Mouse (Mus musculus) heart, embryonic 16.5 days (tissue): ENCODE measurements around the gene Chsy1. TPM values are rescaled to one million over a fixed set of nuclear protein-coding genes. Genes with fewer than 3 reads are reported as not detected.

Experiments
- ATAC-seq: fragments of 200-750 bp; cut with Nextera tagmentation; replicated peaks from 2 replicates; pipeline ENCODE4 v1.8.0; 2017; ENCODE audit warnings: moderate number of reproducible peaks; ENCODE audit not compliant: insufficient read depth, low FRiP score; ENCODE audit errors: extremely low read depth
- H3K27ac ChIP-seq: fragments of 300-500 bp; sonication (generic); 2 replicates; pipeline ENCODE4 v1.5.1; 2014; ENCODE audit warnings: mild to moderate bottlenecking, low read length, control low read depth, moderate library complexity
- H3K27me3 ChIP-seq: fragments of 300-500 bp; sonication (generic); 2 replicates; pipeline ENCODE4 v1.6.1; 2014; ENCODE audit warnings: low read length, mixed read lengths; ENCODE audit not compliant: control insufficient read depth, insufficient read depth
- H3K36me3 ChIP-seq: fragments of 300-500 bp; sonication (generic); 2 replicates; pipeline ENCODE4 v1.6.1; 2014; ENCODE audit not compliant: control insufficient read depth, insufficient read depth
- H3K4me1 ChIP-seq: fragments of 300-500 bp; sonication (generic); 2 replicates; pipeline ENCODE4 v1.6.1; 2014; ENCODE audit warnings: low read length, mixed read lengths; ENCODE audit not compliant: control insufficient read depth, insufficient read depth
- H3K4me2 ChIP-seq: fragments of 300-500 bp; sonication (generic); 2 replicates; pipeline ENCODE4 v1.6.1; 2014; ENCODE audit warnings: low read depth, mild to moderate bottlenecking, control low read depth, low read length
- H3K4me3 ChIP-seq: fragments of 300-500 bp; sonication (generic); 2 replicates; pipeline ENCODE4 v1.5.1; 2014; ENCODE audit warnings: mild to moderate bottlenecking, control low read depth, low read length
- H3K9ac ChIP-seq: fragments of 300-500 bp; sonication (generic); 2 replicates; pipeline ENCODE4 v1.6.1; 2014; ENCODE audit warnings: low read length, control low read depth
- H3K9me3 ChIP-seq: fragments of 300-500 bp; sonication (generic); replicated peaks from 2 replicates; pipeline ENCODE4 v1.6.1; 2016; ENCODE audit warnings: low read length; ENCODE audit not compliant: control insufficient read depth
- WGBS: fragments of 180-500 bp; shearing (Covaris S2); extraction: QIAGEN DNeasy Blood & Tissue Kit; methylation state at CpG from one replicate; pipeline ENCODE4 v1.1.7; 2014; 5-methylcytosine and 5-hydroxymethylcytosine counted together
- polyA plus RNA-seq: library from polyadenylated mRNA; unstranded; fragments of >200 nt; fragmentation: Nextera tagmentation; extraction: Ambion mirVana; gene quantifications from 2 replicates; pipeline ENCODE4 v1.2.1, GENCODE M21; 2015

Gene Chsy1
- polyA plus RNA-seq, 1 experiment from 2014 or later, result 10.8 TPM

DNA sequence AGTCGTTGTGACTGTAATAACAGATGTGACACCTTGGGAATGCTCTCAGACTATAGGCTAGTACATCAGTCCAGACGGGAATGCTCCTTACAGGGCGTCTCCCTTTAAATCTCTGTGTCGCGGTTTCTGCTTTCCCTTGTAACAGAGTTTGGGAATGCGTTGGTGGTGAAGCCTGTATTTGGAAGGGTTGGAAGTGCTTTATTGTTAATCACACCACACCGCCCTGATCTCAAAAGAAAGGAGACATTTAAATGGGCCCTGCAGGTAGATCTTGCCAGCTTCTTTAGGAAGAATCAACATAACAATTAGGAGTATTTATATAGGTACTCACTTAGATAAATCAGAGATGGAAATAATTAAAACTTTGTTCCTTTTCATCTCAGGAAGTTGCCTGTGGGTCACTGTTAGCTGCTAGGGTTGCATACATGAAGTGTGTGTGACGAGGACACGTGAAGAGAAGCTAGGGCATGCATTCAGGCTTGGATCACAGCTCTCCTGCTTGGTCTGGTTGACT lies 49.4 kb downstream of the Chsy1 start:
- Histone ChIP-seq H3K36me3 (no peaks in the 10 kb centered on the region), H3K4me2 (no peak overlapping the region), H3K27me3 (no peaks in the 10 kb centered on the region), H3K9me3 (no peaks in the 10 kb centered on the region), H3K4me3 (no peak overlapping the region), H3K4me1 (peaks cover 45% of the 10 kb centered on the region), H3K27ac (no peak overlapping the region), H3K9ac (no peak overlapping the region)
- ATAC-seq, result no peak
- 76% methylated on average over 9 of the region's 9 CpGs for WGBS

DNA sequence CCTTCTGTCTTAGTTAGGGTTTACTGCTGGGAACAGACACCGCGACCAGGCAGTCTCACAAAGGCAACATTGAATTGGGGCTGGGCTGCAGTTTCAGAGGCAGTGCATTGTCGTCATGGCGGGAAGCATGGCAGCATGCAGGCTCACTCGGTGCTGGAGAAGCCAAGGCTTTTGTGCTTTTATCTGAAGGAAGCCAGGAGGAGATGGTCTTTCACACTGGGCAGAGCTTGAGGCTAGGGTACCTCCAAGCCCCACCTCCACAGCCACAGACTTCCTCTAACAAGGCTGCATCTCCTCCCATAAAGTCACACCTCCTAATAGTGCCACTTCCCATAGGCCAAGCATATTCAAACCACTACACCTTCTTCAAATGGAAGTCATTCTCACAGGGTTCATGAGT lies 50.6 kb downstream of the Chsy1 start:
- H3K27me3 ChIP-seq, result no peaks in the 10 kb centered on the region
- WGBS, result 66% methylated on average over 5 of the region's 5 CpGs
- H3K9ac ChIP-seq, result no peak overlapping the region
- no peaks in the 10 kb centered on the region for H3K9me3 ChIP-seq
- H3K4me3 ChIP-seq, result no peak overlapping the region
- no peak for ATAC-seq
- H3K4me2 ChIP-seq, result no peak overlapping the region
- H3K36me3 ChIP-seq, result no peaks in the 10 kb centered on the region
- no peak overlapping the region for H3K27ac ChIP-seq
- H3K4me1 ChIP-seq, result peaks cover 49% of the 10 kb centered on the region

DNA sequence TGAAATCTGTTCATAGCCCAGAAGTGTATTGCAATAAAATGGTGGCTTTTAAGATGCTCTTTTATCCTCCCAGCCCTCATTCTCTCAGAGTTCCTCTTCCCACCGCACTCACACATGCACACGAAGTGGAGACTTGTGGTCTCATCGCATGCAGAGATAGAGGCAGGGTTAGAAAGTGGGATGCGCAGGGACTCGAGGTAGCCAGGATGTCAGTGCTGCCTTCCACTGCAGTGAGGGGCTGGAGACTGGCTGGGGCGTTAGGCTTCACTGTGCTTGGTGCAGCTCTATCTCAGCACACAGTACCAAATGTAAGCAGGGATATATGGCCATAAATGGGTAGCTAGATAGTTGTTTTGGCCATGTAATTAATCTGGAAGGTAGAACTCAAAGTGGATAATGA lies 52.5 kb downstream of the Chsy1 start:
- 80% methylated on average over 6 of the region's 6 CpGs for WGBS
- no peak for ATAC-seq
- H3K4me1 ChIP-seq, result peaks cover 40% of the 10 kb centered on the region

DNA sequence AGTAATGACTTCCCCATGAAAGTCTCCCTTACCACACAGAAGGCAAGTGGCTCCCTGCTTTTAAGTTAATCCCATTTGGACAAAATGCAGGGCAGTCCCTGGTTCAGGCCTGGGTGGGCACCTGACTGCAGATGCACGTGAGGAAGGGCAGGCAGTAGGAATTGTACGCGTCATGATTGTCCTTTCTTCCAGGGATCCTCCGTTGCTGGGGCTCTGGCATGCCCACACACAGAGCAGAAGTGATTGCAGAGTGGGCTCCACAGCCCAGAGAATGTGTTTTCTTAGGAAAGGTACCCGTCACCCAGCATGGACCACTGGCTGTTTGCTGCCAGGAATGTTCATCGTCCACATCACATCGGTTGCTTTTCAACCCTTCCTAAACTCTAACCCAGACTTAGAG lies 53.2 kb downstream of the Chsy1 start:
- ATAC-seq, result no peak
- Histone ChIP-seq H3K4me1 (peaks cover 33% of the 10 kb centered on the region), H3K9ac (no peak overlapping the region), H3K36me3 (0 out of 2 replicates have a peak, but pooled peaks cover under 1% of the 10 kb centered on the region), H3K9me3 (no peaks in the 10 kb centered on the region), H3K27me3 (no peaks in the 10 kb centered on the region), H3K4me3 (no peak overlapping the region), H3K27ac (no peak overlapping the region), H3K4me2 (no peak overlapping the region)
- 83% methylated on average over 7 of the region's 7 CpGs for WGBS

More for the DNA sequence above, 52.5 kb downstream of the Chsy1 start:
- Histone ChIP-seq H3K4me3 (no peak overlapping the region), H3K27me3 (no peaks in the 10 kb centered on the region), H3K9me3 (no peaks in the 10 kb centered on the region), H3K9ac (no peak overlapping the region), H3K27ac (no peak overlapping the region), H3K36me3 (no peaks in the 10 kb centered on the region), H3K4me2 (no peak overlapping the region)

DNA sequence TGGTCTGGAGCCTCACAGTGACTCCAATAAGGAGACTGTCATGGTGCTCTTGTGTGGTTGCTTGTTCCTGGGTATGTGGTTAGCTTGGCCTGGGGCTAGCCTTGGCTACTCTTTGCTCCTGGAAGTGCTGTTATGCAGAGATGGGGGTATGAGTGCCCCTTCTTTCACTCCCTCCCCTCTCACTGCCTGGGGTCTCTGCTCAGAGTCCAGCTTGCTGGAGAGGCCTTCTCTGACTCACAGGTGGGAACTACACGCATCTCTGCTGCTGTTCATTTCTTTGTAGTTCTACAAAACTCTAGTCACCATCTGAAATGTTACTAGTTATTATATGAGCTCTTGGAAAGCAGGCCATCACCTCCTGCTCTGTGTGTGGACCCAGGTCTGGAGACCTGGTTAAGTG lies 53.7 kb downstream of the Chsy1 start:
- Histone ChIP-seq H3K36me3 (0 out of 2 replicates have a peak, but pooled peaks cover 3% of the 10 kb centered on the region), H3K4me1 (peaks cover 30% of the 10 kb centered on the region), H3K4me2 (no peak overlapping the region), H3K27me3 (no peaks in the 10 kb centered on the region), H3K9ac (no peak overlapping the region), H3K4me3 (no peak overlapping the region), H3K9me3 (no peaks in the 10 kb centered on the region), H3K27ac (peak overlapping the region; percentile 63; the same call in 1 of the 2 replicates)
- no peak for ATAC-seq
- 75% methylated on average over 1 of the region's 1 CpGs for WGBS

DNA sequence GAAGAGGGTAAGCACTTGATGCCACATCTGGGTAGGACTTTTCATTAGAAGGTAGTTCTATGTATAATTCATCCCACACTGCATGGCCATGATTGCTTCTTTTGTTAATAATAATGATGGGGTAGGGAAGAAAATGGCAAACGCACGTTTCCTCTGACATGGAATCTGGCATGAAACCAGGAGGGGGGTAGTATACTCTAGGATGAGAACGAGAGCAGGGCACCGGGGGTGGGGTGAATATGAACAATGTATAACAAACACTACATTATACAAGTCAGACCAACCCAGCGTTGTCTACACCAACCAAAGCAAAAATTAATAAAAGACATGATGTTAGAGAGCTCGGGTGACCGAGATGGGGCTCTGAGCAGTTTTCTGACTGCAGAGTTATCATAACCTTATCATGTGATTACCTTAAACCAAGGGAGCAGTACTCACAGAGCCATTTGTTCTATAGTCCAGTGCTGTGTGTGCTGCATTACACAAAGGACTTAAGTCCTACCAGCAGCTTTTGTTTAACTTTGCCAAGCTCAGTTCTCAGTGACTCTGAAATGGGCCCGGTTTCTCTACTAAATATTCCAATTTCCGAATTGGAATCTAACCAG lies 55.2 kb downstream of the Chsy1 start:
- 60% methylated on average over 9 of the region's 9 CpGs for WGBS
- H3K4me2 ChIP-seq, result no peak overlapping the region
- ATAC-seq, result no peak

DNA sequence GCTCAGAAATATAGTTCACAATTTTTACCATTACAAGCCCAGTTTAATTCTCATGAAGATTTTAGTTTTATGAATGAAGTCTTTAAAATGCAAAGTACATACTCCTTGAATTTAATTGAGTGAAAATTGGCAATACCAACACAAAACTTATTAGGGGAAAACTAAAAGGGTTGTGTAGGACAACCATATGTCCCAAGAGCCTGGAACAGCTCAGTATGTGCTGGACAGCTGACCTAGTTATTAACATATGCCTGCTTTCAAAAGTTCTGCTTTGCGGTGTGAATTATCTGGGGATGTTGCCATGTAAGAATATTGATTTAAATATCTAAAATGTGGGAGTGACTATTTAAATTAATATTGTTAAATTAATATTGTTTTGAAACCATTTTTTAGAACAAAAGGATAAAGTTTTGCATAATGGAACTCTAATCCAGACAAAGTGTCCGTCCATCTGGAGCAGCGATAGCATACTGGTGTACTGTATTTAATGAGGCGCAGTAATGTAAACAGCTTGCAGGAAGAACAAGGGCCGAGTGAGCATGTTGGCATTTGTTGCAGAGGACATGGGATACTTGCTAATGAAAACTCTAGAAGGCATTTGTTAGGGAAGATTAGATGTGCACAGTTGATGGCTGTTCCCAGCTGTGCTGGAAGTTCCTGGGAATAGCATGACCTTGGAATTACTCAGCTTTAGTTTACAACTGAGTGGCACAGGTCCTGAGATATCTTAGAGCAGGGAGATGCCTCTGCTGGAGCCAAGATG lies 55.9 kb downstream of the Chsy1 start:
- Histone ChIP-seq H3K36me3 (0 out of 2 replicates have a peak, but pooled peaks cover 3% of the 10 kb centered on the region), H3K9ac (no peak overlapping the region), H3K4me2 (no peak overlapping the region), H3K9me3 (no peaks in the 10 kb centered on the region), H3K27ac (peak overlapping the region; percentile 30; the same call in 1 of the 2 replicates), H3K4me1 (peaks cover 25% of the 10 kb centered on the region), H3K27me3 (no peaks in the 10 kb centered on the region), H3K4me3 (no peak overlapping the region)
- ATAC-seq, result no peak; the same call in 1 of the 2 replicates
- 62% methylated on average over 5 of the region's 5 CpGs for WGBS

More for the DNA sequence above, 55.2 kb downstream of the Chsy1 start:
- H3K9ac ChIP-seq, result no peak overlapping the region
- 0 out of 2 replicates have a peak, but pooled peaks cover 3% of the 10 kb centered on the region for H3K36me3 ChIP-seq
- H3K27me3 ChIP-seq, result no peaks in the 10 kb centered on the region
- H3K27ac ChIP-seq, result peak overlapping the region; percentile 20; the same call in 1 of the 2 replicates
- H3K9me3 ChIP-seq, result no peaks in the 10 kb centered on the region
- no peak overlapping the region for H3K4me3 ChIP-seq
- H3K4me1 ChIP-seq, result peaks cover 25% of the 10 kb centered on the region

DNA sequence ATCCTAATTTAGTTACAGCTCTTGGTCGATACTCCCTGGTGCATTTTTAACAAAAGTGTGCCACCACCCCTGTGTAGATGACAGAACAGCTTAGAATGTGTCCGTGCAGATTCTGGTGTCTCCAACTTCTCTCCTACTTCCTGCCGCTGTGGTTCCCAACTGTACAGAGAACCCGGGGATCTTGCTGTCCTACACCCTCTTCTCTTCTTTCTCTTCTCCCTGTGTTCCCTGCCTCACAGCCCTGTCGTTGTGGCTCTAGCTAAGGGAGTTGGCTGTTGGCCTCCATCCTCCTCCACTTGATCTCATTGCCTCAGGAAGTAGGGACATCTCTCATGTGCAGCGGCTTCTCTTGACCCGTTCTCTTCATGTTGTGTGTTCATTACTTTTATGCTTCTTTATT lies 59.6 kb downstream of the Chsy1 start:
- Histone ChIP-seq H3K27ac (no peak overlapping the region), H3K4me2 (no peak overlapping the region), H3K27me3 (no peaks in the 10 kb centered on the region), H3K4me3 (no peak overlapping the region), H3K9me3 (no peaks in the 10 kb centered on the region), H3K36me3 (peaks cover 18% of the 10 kb centered on the region), H3K4me1 (peaks cover 18% of the 10 kb centered on the region), H3K9ac (no peak overlapping the region)
- no peak for ATAC-seq
- WGBS, result 71% methylated on average over 7 of the region's 7 CpGs

DNA sequence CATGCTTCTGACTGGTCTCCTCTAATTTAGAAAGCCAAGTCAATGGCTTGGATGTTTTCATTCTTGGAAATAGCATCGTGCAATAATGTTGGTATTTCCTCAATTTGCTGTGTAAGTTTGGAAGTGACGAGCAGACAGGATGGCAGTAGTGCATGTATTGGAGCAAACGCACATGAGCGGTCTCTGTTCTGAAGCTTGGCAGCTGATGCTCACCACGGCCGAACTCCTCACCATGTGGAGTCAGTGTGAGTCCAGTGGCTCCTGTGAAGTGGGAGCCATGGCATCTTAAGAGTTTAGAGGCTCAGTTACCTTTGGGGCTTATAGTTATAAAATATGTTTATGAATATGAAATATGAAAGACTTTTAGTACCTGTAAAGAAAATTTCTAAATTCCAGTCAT lies 60.2 kb downstream of the Chsy1 start:
- Histone ChIP-seq H3K9me3 (no peaks in the 10 kb centered on the region), H3K4me1 (peaks cover 12% of the 10 kb centered on the region), H3K27me3 (no peaks in the 10 kb centered on the region), H3K36me3 (peaks cover 21% of the 10 kb centered on the region), H3K27ac (no peak overlapping the region), H3K4me2 (no peak overlapping the region), H3K9ac (no peak overlapping the region), H3K4me3 (no peak overlapping the region)
- no peak for ATAC-seq
- WGBS, result 80% methylated on average over 6 of the region's 6 CpGs
